Mouse (Mus musculus) heart, adult 9 months (tissue): ENCODE data around the gene Sema7a.

Experiments used
- DNase-seq, 2 experiments: peaks; one replicate each; pipeline ENCODE4 v3.0.0; 2022; ENCODE audit warnings: low spot score in 2 of 2

The Sema7a gene

DNA sequence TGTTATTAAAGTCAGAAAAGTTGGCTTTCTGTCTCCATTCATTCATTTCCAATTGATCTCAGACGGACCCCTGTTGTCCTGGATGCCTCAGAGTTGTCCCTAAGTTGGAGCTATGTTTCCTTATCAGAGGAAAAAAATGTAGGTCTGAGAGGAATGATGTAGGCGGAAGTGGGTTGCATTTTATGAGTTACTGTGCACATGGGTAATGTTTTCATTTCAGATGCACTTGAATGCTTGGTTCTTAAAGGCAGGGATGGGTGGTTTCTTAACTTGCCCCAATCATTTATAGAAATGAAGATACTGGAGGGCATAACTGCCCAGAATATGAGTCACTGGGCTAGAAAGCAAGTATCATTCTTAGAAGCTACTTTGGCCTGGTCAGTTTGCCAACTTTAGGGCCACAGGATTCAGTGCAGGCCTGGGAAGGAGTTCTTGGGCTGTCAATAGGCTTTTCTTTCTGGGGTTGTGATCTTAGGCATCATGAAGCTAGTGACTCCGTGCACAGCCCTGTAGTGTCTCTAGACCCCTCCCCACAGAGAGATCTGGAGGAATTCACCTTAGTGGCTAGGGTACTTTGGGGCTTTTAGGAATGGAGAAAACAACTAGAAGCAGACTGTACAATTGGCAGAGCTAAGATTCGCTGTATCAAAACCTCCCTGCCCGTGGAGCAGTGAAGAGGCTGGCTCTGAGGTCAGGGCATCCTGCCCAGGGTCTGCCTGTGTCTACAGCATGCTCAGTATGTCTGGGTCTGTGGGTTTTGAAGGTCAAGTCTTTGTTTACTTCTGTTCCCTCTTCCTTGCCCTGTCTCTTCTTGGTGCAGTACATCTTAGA, 1.5 kb upstream of the Sema7a start:
- no peak for DNase-seq

DNA sequence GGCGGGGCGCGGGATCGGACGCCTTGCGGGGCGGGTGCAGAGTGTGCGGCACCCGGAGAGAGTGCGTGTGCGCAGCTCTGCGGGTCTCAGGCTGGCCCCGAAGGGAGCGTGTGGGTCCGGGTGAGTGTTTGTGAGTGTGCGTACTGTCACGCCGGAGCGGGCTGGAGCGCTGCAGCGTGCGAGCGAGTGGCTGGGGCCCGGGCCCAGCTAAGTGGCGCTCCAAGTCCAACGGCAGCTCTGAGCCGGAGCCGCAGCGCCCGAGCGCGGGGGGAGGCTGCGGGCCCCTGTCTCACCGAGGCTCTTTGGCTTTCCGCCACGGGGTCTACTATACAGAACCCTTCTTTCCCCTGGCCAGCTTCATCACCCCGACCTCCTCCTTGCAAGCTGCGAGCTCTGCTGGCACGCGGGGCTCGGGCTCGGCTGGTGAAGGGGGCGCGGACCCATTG, 460 bp downstream of the Sema7a start:
- no peak for DNase-seq

DNA sequence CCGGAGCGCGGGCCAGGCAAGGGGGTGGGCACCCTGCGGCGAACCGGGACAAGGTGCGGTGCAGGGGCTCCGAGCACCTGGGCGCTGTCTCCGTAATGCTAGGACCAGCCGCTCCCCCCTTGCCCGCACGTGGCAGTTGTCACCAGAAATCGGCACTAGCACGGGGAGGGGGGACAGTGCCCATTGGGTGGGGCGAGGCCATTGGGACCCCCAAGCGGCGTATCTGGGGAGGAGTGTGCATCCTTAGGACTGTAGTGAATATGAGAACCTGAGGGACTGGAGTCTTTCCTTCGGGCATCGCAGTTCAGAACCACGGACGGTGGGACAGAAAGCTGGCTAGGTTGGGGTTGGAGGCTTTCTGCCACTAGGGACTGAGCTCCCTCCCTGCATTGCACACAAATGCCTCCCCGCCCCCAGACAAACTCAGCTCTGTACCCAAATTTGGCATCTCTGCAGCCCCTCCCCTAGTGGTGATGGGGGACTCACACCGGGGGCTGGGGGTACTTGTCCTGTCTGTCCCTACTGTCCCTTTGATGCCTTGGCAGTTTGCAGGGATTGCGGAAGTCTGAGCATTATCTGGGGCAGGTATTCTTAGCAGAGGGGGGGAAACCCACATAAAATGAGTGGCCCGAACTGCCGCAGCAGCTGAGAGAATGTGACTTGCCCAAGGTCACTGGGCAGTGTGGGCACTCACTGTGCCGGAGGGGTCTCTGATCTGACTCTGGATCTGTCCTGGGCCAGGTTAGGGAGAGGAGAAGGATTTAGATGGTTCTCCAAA, 1.1 kb downstream of the Sema7a start:
- no peak for DNase-seq

DNA sequence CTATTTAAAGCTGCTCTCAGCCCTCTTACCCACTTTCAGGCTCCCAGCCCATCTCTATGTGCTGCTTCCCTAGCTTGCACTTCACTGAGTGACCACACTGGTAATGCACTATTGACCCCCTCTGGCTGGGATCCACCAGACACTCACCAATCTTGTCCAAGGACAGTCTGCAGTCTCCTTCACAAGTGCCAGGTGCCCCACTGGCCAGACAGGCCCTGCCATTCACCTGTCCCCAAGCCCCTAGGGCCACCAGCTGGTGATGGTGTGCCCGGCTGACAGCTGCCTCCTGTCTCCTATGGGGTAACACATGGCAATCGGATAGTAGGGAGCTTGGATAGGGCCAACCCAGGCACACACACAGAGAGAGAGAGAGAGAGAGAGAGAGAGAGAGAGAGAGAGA, 2.1 kb downstream of the Sema7a start:
- DNase-seq: no peak

DNA sequence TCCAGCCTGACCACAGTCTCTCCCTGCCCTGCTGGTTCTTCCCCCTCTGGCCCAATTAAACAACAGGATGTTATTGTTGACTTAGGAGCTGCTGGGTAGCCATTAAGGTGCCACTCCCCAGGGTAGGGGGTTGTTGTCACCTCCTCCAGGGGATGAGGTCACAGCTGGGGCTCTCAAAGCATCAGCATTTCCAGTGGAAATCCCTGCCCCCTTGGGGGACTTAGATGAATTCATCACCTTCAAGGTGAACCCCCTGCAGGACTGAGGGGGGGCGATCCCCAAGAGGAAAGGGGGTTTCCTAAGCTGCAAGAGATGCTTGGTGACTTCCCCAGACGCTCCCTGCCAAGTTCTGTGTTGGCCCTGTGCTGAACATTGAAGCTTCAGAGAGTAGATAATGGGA, 3.2 kb downstream of the Sema7a start:
- DNase-seq: no peak

DNA sequence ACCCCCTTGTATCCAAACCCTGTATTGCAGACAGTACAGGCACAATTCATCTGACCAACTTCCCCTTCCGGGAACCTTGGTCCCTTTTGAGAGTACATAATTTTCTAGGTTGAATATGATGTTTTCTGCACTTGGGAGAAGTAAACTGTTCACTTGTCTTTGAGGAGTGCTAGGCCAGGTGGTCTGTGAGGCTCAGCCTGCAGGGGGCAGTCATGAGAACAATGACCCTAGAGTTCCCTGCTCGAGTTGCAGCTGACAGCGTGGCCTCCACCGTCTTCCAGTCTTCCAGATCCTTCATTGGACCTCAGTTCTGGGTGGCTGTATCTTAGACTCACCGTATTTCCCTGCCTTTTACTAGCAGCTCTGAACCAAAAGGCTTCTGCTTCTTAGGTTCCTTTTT, 4.7 kb downstream of the Sema7a start:
- peak in 1 of 2 experiments; percentile 67 for DNase-seq

DNA sequence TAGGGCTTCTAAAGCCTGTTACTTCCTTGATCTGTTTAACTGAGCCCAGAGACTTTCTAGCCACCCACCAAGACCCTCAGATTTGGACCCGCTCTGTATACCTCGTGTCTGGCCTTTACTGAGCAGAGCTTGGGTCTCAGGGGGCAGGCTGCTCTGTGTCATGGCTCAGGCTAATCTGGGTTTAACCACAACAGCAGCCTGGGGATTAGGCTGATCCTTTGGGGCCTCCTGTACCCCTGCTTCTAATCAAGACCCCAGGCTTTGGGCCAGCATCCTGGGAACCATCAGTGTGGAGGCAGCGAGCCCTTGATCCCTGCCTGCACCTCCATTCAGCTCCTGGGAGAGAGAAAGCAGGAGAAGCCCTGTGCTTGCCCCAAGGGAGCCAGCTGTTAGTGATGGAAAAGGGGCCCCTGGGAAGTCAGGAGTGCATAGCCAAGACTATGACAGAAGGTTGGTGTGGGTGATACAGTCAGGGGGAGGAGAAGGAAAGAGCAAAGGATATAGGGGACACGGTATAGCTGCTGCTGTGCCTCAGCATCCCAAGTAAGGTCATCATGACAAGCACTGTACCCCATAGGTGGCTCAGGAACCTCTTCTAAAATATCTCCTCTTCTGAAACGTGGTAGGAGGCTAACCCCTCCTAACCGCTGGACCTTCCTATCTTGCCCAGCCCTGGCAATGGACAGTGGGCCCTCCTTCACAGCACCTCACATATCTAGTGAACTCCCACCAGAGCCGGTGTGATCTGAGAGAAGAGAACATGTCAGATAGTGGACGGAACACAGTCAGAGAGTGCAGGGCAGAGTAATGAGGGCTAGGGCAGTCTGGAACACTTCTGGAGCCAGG, 6.1 kb downstream of the Sema7a start:
- DNase-seq: no peak

DNA sequence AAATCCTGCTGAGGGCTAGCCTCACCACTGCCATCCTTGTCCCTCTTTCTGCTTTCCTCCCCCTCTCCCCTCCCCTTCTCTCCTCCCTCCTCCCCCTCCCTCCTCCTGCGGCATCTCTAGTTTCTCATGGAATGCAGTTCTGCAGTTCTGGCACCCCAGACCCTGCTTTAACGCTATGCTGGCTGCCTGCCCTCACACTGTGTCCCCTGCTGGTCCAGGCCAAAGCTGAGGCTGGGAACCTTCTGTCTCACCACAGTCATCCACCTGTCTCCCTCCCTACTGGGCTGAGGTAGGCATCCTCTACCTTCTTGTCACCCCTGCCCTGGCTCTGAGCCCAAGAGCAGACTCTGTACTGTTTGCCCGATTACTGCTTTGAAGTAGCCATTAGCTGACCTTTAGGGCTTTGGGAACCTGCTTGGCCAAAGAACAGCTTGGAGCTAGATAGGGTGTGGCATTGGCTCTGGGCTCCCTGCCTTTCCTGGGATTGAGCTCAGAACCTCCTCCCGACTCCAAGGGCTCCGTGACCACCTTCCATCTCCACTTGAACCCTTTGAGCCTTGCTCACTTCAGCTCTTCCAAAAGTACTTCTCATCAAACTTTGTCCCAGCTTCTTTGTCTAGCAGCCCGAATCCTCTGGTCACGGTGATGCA, 7.6 kb downstream of the Sema7a start:
- no peak for DNase-seq

DNA sequence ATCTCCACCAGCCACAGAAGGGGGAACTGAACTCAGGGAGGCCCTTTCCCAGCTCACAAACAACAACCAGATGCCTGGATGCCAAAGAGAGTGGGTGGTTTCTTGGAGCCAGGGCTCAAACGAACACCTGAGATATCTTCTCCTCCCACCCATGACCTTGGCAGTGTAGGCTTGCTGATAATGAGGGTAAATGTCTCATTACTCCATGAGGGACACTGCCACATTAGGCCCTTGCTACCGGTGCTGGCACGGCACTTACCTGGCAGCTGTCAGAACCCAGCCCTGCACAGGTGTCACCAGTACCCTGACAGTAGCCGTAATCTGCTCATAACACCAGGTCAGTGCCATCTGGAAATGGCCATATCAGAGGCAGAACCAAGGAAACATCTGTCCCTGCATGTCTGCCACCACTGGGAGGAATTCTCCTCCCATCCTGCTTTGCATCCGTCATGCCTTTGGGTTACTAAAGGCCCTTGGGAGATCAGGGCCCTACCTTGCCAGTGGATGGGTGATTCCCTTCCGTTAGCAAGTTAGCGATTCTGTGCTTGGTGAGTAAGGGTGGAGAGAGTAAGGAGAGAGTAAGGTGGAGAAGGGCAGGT, 8.5 kb downstream of the Sema7a start:
- no peak for DNase-seq

DNA sequence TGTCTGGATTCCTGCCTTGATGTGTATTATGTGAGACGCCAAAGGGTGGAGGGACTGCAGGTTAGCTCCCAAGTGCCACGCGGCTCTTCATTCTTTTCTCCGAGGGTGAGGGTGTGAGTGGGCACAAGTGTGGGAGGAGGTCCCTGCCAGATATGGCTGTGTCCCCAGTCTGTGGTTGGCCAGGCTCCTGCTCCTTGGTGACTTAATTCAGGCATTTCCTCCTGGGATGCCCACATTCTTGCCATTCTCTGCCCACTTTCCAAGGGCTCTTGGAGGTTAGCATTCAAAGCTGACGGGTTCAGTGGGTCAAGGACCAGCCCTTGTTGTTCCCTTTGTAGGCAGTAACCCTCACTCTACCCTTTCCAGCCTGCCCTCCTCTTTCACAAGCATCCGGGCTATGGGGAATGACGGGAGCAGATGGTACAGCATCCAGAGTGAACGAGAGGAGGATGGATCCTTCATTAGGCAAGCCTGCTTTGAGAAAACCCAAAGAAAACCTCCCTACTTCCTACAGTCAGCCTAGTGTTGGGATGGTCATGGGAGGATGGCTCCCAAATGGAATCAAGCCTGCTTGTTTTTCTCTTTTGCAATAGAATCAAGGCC, 9.3 kb downstream of the Sema7a start:
- no peak for DNase-seq

DNA sequence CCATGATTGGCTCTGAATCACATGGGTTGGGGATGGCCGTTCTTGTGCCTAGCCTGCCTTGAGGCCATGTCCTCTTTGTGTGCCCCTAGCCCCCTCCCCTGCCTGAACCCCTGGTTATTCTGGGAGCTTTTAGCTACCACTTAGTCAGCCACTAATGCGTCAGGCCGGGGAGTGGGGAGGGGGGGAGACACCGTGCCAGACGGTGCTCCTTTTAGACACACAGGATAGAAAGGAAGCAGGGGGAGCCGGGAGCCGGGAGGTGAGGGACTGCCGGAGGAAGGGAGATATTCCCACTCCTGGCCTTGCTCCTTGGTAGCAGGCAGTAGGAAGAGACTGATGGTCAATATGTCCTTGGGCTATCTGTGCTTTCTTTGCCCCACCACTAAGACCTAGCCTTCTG, 10.0 kb downstream of the Sema7a start:
- DNase-seq: no peak

DNA sequence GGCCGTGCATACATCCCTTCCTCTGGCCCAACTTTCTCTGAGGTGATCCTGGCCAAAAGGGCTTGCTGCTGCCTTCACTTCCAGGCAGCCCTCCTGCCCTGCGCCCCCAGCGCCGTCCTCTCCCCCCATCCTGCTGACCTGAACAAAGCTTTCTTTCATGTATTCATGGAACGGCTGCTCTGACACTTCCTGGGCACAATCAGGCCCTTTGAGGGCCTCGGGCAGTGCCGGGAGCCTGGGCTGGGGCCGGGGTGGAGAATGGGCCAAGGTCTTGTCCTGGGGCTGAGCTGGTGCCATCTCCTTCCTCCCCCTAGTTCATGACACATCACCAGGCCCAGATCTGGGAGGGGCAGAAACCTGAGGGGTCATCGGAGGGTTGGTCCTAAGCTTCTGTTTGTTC, 10.6 kb downstream of the Sema7a start:
- DNase-seq: no peak

DNA sequence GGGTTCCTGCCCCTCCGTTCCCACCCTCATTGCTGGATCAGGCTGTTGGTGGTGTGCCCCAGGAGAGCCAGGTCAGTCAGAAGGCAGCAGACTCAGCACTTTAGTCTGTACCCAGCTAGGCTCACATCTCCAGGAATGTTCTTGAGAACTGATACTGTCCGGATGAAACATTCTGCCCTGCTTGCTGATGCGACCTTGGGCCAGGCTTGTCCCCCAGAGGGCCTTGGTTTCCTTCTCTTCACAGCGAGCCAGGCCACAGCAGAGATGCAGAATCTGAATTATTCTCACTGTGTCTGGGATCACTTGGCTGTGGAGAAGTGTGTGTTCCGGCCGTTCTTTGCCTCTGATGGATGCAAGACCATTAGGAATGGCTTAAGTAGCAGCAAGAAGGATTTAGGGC, 12.1 kb downstream of the Sema7a start:
- no peak for DNase-seq

DNA sequence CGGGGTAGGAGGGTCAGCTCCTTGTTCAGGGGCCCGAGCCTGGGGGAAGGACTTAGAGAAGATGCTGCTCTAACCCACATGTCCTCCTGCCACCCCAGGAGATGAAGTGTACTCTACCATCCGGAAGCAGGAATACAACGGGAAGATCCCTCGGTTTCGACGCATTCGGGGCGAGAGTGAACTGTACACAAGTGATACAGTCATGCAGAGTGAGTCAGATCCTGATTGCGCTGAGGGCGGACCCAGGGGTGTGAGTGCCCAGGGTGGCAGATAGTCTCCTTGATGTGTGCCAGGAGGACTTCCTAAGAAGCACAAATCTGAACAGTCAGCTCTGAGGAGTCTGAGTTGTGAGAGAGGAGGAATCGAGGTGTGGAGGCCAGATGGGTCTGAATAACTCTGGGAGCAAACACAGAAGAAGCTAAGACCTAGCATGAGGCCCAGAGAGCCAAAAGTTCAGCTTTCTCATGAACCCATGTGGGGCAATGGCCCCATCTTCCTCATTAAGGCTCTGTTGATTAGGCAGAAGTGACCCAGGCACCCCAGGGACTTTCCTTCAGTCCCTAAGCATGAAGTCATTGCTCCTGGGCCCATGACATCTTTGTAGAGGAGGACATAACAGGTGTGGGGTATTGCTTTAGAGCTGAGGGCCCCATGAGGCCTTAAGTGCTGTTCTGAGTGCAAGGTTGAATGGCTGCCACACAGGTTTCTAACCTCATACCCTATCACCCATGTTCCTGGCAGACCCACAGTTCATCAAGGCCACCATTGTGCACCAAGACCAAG, 15.2 kb downstream of the Sema7a start:
- DNase-seq: no peak

DNA sequence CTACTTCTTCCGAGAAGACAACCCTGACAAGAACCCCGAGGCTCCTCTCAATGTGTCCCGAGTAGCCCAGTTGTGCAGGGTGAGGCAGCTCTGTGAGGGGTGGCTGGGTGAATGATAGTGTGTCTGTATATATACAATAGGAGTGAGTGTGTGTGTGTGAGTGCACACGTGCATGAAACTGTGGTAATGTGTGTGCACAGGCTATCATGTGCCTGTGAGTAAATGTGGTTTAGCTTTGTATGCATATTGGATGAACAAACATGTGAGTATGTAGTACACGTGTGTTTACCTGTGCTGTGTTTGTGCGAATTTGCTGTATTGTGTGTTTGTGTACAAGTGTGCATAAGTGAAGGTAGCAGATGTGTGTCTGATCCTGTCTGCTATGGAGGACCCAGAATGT, 15.9 kb downstream of the Sema7a start:
- no peak for DNase-seq

DNA sequence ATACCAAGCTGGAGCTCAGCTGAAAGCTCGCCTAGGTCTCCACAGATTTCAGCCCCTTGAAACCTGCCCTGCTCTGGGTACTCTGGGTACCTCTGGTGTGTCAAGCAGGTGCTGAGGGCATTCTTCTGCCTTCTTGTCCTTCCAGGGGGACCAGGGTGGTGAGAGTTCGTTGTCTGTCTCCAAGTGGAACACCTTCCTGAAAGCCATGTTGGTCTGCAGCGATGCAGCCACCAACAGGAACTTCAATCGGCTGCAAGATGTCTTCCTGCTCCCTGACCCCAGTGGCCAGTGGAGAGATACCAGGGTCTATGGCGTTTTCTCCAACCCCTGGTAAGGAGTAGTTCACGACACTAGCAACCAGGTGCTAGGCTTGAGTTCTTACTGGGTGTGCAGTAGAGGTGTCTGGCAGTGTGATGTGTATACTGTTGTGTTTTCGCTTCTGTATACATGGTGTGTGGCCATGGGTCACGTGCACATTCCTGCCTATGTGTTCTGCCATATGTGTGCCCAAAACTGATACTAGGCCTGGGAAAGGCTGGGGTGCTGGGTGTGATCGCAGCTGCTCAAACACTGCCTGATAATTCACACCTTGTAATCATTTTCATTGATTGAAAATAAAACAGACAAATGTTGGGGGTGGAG, 16.4 kb downstream of the Sema7a start:
- DNase-seq: no peak

DNA sequence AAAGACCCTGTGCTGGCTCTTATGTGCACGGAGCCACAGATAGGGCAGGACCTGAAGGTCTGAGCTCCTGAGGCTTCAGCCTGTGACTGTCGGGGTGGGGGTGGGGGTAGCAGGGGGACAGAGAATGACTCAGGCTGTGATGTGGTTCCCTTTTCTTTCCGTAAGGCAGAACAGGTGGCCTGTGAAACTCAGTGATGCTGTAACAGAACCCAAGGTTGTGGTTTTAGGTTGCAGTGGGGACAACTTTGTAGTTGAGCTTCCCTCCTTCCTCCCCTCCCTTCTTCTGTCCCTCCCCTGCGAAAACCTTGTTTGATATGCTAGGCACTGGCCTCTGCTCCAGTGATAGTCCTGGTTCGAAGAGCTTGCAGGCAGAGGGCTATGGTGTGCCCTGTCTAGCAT, 16.9 kb downstream of the Sema7a start:
- DNase-seq: no peak

DNA sequence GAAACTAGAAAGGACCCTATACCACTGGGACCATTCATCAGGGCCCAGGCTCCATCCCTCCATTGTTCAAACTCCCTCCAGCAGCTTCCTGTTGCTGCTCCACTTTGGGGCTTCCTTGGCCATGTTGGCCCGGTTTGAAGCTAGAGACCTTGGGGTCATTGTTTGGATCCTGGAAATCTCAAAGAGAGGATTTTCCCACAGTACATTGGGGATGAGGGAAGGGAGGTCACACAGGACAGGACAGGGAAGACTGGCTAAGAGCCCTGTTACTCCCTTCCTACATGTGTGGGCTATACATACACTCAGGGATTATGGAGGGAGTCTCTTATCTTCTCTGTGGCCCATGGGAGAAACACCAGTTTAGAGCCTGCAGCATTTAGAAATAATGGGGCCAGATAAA, 18.7 kb downstream of the Sema7a start:
- DNase-seq: peak; percentile 39 to 71

DNA sequence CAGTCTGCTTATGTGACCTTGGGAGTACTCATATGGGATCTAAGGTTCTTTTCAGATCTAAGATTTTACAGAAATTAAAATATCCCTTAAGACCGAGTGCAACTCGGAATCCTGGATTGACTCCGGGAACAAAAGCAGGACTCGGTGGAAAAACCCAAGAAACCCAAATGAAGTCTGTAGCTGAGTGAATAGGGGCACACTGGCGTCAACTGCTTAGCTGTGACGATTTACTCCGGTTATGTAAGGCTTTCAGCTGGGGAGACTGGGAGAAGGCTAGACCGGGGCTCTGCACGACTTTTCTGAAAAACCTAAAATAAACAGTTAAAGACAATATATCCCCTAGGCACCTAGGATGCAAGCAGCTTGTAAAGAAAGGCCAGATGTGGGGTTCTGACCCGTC, 19.5 kb downstream of the Sema7a start:
- no peak for DNase-seq
